Mouse (Mus musculus) yolk sac, embryonic 10.5 days (tissue): ENCODE measurements around the gene Chst5.
"Not testable (repeated sequence)": the region's sequence is repeated elsewhere in the genome, so short reads cannot be mapped to it uniquely, and the experiment has no call there.

Experiments
- DNase-seq: peaks from one replicate; pipeline ENCODE4 v3.0.0-alpha.2; 2017; ENCODE audit warnings: low spot score

Chst5 gene

DNA sequence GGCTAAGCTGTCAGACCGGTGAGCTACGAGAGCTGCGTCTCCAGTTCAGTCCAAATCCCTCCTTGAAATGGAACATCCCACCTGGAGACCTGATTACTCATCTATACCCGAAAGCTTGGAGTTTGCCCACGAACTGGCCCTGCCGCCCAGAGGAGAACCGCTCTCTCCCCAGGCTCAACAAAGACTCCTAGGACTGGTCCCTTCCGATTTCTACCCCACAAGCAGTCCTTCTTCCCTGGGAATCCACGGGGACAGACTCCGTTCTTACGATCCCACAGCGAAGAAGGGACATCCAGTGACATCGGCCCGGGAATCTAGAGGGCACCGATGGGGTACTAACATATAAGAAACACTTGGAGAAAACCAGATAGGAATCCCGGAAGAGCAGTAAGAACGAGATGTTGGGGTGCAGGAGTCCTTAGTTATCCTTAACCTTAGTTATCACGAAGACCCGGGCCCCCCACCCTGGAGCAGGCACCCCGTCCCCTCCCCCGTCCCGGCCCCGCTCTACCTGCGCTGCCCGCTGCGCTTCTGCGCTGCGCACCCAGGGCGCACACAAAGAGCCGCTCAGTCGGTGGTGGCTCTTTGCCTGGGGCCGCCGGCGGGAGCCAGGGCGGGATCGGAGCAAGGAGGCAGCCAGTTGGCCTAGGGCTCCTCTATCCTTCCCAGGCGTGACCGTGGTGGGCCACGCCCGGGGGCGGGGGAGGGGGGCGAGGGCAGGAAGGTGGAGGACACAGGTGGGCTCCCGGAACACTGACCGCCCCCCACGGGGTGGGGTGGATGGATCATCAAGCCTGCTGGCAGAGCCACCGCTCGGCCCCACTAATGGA is at the start of gene Chst5:
Gene Chst5 (minus strand): TSS at position 827 of the 830 bp plus-strand sequence.
- no peak for DNase-seq

DNA sequence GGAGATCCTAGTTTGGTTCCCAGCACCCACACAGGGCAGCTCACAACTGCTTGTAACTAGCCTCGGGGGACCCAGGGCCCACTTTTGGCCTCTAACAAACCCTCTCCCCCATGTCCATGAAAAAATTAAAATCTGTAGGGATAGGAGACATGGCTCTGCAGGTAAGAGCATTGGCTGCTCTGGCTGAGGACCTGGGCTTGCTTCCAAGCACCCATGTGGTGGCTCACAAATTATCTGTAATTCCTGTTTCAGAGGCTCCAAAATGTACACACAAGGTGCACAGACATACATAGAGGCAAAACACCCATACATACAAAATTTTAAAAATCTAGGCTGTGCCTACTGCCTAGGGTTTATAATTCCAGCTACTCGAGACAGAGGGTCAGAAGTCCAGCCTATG is 47.0 kb upstream of the Chst5 start:
- DNase-seq: no peak

DNA sequence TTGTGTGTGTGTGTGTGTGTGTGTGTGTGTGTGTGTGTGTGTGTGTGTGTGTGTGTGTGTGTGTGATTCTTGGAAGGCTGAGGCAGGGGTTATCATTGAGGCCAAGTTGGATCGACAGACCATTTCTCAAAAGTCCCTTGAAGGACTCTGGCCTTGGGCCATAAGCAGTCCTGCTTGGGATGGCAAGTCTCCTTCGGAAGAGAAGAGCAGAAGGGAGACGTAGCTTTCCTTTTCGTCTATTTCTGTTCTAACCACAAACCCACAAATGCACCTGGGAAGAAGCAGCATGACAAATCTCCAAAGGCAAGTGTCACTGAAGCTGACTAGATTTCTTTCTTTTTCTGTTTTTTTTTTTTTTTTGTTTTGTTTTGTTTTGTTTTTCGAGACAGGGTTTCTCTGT is 45.6 kb upstream of the Chst5 start:
- DNase-seq: no peak

DNA sequence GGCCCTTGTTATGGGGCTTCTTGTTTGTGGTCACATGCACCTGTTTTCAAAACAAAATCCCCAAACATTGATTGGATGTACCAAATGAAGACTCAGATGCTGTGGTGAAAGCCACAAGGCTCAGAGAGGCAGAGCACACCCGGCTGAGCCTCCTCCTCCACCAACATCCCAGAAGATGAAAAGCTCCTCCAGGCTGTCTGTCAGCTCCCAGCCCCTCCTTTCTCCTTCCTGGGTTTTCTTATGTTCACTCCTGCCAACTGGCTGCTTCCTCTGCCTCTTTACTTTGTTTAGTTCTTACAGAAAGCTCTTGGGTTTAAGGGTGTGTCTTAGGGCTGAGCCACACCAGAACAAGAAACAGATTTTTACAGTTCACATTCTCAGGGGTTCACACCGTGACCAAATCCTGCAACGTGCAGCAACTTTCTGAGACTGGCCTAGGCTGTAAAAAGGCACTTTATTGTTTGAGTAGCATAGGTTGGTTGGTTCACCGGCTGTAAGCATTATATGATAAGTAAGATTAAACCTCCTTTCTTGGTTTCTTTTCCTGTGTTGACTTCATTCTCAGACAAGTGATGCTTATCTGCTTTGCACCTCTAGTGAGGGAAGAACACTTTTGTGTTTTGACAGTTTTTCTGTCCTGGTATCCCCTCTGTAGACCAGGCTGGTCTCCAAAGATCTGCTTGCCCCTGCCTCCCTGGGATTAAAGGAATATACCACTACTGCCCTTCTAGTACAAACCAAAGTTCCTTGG is 44.8 kb upstream of the Chst5 start:
- no peak for DNase-seq

DNA sequence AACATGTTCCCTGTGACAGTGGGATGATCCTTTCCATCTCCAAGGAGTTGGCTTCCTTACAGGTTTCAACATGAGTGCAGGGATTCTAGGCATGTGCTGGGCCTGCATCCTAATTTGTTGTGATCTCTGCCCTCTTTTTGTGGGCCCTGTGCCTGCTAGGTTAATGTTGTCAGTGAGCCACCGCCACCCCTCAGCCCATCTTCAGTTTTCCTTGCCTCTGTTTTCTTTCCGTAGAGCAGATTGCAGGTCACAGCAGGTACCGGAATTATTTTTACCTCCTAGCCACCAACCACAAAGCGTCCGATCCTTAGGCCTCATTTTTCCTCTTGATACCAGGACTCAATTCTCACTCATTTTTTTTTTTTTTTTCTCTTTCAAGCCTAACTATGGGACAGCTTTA is 41.7 kb upstream of the Chst5 start:
- no peak for DNase-seq

DNA sequence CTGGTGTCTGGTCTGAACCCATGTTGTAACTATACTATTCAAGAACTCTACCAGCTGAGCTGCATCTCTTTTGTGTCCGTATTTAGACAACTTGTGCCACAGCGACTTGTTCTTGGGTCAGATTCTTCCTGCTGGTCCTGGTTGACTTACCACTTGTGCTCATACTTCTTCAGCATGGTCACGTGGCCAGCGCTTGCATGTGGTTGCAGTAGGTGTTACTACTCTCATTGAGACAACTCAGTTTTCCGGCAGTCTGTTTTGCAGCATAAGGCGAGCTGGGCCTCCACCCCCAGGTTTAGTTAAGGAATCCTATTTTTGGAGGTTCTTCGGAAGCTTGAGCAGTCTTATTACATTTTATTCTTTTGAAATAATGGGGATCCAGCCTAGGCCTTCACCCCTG is 41.1 kb upstream of the Chst5 start:
- DNase-seq: no peak

DNA sequence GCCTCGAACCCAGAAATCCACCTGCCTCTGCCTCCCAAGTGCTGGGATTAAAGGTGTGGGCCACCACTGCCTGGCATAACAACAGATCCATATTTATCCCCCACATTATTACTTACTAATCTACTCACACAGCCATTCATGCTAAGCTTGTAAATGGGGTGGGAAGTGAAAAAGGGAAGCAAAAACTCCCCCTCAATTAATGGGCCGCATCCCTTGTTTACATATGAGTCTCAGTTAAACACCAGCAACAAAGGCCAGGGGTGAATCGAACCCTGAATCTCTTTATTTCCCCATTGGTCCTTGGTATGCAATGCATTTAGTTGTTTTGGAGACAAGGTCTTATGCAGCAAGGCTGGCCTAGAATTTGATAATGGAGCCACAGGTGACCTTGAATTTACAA is 40.6 kb upstream of the Chst5 start:
- DNase-seq: no peak

DNA sequence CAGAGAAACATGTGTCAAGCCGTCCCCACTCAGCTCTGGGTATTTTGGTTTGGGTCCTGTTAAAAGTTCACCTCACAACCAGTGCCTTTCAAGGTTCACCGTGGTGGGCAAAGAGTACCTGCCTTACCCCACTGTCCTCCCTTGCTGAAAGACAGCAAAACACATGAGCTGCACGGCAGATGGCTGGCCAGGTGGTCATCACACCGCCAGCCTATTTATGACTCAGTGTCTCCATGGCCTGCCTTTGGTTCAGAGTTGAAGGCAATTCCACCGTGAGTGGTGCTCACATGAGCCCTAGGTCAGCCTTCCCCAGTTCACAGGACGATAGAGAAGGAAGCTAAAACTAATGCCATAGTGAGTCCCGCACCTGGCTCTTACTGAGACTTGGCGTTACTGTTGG is 37.7 kb upstream of the Chst5 start:
- no peak for DNase-seq

DNA sequence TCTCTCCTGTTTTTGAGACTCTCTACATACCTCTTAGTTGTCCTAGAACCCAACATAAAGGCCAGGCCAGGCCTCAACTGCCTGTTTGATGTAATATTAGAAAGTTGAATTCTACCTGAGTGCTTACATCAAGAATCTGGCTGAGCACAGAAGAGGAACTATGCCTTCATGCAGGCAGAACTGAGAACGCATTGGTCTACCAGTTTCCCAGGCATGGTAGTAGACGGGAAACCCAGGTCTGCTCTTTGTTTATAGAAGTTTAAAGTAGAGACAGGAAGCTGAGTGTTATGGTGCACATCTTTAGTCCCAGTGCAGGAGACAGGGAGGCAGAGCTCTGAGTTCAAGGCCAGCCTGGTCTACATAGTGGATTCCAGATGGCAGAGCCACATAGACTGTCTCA is 36.9 kb upstream of the Chst5 start:
- DNase-seq: no peak

DNA sequence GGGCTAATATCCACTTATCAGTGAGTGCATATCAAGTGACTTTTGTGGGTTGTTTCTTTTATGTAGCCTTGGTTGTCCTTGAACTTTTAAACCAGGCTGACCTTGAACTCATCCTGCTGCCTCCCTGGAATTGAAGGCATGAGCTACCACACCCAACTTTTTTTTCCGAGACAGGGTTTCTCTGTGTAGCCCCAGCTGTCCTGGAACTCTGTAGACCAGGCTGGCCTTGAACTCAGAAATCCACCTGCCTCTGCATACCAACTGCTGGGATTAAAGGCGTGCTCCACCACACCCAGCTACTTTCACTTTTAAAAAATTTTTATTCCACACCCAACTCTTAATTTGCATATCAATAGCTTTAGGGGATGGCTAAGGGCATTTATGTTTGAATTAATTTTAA is 33.3 kb upstream of the Chst5 start:
- DNase-seq: no peak

DNA sequence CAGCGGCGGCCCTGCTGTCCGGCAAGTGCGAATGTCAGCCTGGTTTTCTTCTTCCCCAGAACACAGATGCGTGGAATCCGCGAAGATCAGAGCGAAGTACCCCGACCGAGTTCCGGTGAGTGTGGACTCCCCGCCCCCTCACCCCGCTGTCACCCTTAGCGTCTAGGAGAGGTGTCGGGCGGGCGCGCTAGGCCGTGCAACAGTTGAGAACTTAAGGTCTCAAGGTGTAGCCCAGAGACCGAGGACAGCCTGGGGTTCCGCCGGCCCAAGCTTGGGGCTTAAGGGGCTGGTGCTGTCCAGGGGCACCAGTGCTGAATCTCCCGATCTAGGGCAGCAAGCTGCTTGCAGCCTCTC is 30.8 kb upstream of the Chst5 start:
- no peak for DNase-seq

DNA sequence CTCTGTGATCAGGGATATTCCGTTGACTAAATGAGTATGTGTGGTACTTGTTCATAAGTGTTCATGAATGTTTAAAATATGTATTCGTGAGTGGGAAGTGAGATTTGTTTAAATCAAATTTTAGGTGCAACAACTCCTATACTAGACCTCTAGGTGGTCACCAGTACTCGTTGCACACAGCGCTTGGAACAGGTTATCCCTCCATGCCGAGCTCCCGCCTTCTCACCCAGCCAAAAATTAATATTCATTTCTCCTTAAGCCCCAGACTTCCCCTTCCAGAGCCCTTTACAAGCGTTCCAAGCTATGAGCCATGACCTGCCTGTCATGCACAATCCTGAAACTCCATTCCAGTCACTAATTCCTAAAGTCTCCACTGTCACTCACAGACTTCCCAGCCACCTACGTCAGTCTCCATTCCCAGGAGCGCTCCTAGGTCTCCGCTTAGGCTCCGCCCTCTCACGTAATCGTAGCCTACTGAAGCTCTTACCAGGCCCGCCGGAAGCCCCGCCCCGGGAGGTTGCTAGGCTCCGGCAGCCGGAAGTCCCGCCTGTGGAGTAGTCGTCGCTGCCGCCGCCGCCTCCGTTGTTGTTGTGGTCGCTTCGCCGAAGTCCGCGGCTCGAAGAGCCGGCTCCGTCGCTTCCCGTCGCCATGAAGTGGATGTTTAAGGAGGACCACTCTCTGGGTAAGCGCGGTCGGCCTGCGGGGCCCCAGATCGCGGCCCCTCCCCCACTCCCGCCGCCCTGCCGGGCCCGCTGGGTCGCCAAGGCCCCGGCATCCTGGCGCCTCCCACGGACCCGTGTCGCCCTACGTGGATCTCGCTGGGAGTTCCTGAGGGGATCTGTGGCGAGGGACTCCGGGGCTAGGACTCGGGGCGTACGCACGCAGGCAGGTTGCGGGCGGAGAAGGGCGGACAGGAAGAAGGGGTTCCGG is 30.2 kb upstream of the Chst5 start, which contains the start of gene Gabarapl2:
Gene Gabarapl2 (plus strand): TSS at position 533 of the 930 bp plus-strand sequence.
- peak; percentile 93 for DNase-seq

DNA sequence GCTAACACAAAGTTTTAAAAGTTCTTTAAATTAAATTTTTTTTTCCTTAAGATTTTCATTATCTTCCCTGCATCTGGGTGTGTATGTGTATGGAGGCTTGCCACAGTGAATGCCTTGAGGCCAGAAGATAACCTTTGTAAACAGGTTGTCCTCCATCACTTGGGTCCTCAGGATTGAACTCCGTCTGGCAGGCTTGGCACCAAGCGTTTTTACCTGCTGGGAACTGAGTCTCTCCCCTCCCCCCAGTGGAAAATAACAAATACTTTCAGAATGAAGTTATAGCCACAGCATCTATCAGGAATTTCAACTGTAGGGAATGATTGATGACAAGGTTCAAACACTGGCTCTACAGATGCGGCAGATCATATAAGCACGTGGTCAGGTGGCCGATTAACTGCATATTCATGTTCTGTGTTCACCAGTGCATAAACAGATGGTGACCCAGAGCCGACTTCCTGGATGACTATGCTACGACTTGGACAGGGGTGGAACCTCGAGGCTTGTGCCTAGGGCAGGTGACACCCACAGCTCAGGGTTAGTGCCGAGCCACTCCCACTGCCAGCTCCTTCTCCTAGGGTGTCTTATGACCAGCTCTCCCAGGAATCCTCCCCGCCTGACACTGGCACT is 29.4 kb upstream of the Chst5 start:
- DNase-seq: peak; percentile 69

DNA sequence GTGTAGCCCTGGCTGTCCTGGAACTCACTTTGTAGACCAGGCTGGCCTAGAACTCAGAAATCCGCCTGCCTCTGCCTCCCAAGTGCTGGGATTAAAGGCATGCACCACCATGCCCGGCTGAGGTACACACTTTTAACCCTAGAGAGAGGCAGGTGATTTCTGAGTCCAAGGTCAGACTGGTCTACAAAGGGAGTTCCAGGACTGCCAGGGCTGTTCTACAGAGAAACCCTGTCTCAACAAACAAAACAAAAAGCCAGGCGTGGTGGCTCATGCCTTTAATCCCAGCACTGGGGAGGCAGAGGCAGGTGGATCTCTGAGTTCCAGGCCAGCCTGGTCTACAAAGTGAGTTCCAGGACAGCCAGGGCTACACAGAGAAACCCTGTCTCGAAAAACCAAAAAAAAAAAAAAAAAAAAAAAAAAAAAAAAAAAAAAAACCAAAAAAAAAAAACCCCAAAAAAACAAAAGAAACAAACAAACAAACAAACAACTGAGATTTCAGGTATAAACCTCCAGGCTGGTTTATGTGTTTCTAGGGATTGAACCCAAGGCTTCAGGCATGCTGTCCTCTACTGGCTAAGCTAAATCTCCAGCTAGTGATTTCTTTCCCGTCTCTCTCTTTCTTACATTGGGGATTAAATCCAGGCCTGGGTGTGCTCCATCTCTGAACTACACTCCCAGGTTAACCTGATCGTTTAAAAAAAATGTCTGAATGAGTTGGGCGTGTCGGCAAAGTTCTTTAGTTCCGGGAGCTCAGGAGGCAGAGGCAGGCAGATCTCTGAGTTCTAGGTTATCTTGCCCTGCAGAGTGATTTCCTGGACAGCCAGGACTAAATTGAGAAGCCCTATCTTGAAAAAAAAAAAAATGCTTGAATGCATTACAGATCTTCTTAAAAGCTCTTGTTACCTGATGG is 28.1 kb upstream of the Chst5 start:
- not testable (repeated sequence) for DNase-seq

DNA sequence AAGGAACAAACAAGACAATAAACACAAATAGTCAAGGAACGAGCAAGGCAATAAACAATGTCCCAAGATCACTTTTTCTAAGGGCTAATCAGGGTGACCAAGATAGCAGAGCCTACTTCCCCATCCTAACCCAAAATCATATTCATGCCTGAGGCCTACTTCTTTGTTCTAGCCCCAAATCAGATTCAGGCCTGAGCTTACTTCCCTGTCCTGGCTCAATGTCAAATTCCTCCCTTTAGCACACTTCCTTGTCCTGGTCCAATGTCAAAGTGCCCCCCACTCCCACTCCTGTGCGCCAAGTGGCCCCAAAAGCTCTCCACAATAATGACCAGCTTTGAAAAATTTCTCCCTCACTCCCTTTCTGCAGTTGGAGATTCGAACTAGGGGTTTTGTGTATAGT is 26.9 kb upstream of the Chst5 start:
- DNase-seq: no peak

DNA sequence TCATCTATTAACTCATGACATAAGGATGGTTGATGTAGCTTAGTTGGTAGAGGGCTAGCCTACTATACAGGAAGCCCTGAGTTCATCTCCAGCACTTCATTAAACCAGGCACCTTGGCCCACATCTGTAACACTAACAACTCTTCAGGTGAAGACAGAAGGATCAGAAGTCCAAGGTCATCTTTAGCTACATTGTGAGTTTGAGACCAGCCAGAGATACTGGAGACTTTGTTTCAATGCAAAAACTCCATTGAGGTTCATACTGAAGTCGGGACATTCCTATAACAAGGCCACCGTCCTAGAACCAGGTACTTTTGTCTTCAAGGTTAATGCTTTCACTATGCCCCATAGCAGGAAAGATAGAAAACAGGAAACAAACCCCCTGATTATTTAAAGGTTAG is 24.0 kb upstream of the Chst5 start:
- DNase-seq: no peak

DNA sequence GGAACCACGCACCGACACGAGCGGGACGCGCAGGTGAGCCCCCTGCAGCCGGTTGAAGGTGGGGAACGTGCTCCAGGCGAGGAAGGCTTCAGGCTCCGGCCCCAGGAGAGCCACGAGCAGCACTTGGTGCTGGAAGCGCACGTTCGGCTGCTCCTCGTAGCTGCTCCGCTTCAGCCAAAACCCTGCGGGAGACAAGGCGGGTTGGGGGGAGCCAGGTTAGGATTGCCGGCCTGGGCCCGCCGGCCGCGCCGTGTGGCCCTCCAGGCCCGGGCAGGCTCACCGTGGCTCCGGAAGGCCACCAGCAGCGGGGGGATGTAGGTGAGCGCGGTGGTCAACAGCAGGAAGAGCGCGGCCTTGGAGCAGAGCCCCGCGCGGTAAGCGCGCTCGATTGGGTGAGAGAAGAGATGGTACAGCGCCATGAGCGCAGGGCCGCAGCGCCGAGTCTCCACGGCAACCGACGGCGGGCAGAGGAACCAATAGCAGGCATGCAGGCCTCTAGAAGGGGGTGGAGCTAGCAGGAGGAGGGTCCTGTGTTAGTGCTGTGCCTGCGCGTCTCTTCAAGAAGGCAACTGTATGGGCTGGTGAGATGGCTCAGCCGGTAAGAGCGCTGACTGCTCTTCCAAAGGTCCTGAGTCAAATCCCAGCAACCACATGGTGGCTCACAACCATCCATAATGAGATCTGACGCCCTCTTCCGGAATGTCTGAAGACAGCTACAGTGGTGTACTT is 23.3 kb upstream of the Chst5 start, which contains the start of gene Tmem231:
Gene Tmem231 (minus strand): TSS at position 534 of the 729 bp plus-strand sequence.
- DNase-seq: peak; percentile 91

DNA sequence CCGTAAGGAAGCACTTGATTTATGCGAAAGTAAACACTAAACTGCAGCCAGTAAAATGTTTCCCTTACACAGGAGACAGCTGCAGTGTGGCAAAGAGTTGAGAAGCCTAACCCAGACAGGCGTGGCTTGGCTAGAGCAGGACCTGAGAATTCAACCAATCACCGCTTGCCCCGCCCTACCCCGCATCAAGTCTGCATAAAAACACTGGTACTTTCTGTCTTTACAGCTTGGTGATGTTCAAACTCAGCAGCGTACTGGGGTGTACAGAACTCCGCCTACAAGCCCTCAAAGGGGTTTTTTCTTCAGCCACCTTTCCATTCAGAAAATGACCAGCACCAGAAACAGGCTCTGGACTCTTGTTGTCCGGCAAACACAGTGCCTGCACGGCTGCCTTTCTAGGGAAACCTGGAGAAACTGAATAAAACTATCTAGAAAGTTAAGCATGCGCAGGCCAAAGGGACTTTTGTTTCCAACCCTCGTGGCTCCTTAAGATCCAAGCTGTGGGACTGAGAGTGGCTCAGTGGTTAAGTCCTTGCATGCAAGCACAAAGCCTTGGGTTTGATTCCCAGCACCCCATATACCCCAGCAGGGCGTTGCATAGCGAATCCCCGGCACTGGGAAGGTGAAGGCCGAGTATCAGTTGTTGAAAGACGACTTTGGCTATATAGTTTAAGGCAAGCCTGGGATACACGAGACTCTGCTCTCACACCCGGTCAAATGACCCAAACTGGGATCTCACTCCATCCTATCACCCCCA is 22.5 kb upstream of the Chst5 start:
- peak; percentile 23 for DNase-seq

DNA sequence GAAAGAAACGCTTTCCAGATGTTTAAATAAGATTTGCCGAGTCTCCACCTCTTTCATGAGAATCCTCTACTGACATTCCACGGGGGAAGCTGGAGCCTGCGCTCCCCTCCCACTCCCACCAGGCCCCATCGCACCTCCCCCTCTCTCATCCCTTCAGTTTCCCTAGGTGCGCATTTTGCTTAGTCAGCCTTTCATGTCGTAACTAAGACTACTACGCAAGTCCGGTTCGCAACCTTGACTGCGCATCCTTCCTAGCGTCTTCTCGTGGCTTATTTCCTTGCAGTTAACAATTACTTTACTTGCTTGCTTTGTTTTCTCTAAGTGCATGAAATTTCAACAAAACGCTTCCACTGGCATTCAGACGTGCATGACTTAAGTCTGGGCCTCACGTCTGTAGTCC is 21.5 kb upstream of the Chst5 start:
- no peak for DNase-seq
